Mouse (Mus musculus) olfactory bulb, adult 2 months (tissue): ENCODE measurements around the gene Pex26.

Experiments
- CTCF ChIP-seq: fragments of 200-500 bp; IDR thresholded peaks from 2 replicates; pipeline ENCODE4 v1.5.1; 2012; ENCODE audit warnings: low read depth, mild to moderate bottlenecking, low read length, moderate library complexity; ENCODE audit not compliant: insufficient read depth
- POLR2A ChIP-seq: fragments of 200-500 bp; IDR thresholded peaks from 2 replicates; pipeline ENCODE4 v1.6.1; 2012; ENCODE audit warnings: mild to moderate bottlenecking, low read depth, low read length, moderate library complexity; ENCODE audit not compliant: insufficient read depth

DNA sequence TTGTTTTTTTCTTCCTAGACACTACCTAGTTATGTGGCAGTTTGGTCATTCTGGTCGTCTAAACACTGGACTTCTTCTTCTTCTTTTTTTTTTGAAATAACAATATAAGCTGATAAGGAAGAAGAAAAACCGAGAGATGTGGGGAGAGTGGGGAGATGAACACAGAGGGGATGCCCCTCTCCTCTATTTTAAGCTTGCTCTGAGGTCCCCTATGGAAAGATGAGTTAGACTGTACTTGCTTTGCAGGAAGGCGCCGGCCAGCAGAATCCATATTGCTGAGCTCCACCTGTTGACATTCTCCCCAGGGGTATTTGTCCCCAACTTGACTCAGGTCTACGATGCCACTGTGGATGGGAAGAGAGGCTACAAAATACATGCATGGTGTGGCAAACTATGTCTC lies 40.6 kb downstream of the Pex26 start:
- no peak for TF ChIP-seq POLR2A
- TF ChIP-seq CTCF, result no peak
